Mouse (Mus musculus) intestine, postnatal 0 days (tissue): ENCODE measurements around the gene Tsks. TPM values are rescaled to one million over a fixed set of nuclear protein-coding genes. Genes with fewer than 3 reads are reported as not detected.
A peak's percentile ranks its signal among the peaks of the same experiment; 100 is the strongest.

Source experiments
- ATAC-seq: fragments of 200-750 bp; cut with Nextera tagmentation; 2 replicates; pipeline ENCODE4 v1.8.0; 2017; ENCODE audit warnings: mild to moderate bottlenecking, moderate TSS enrichment, moderate library complexity
- H3K27ac ChIP-seq: fragments of 300-500 bp; sonication (generic); 2 replicates; pipeline ENCODE4 v1.5.1; 2014; ENCODE audit warnings: mild to moderate bottlenecking, low read depth, low read length, moderate library complexity
- H3K27me3 ChIP-seq: fragments of 300-500 bp; sonication (generic); replicated peaks from 2 replicates; pipeline ENCODE4 v1.6.1; 2014; ENCODE audit warnings: low read length, mixed read lengths; ENCODE audit not compliant: control insufficient read depth, insufficient read depth
- H3K36me3 ChIP-seq: fragments of 300-500 bp; sonication (generic); 2 replicates; pipeline ENCODE4 v1.6.1; 2014; ENCODE audit warnings: mild to moderate bottlenecking, moderate library complexity; ENCODE audit not compliant: control insufficient read depth, insufficient read depth
- H3K4me1 ChIP-seq: fragments of 300-500 bp; sonication (generic); replicated peaks from 2 replicates; pipeline ENCODE4 v1.6.1; 2014; ENCODE audit warnings: antibody characterized with exemption, low read length, mixed read lengths; ENCODE audit not compliant: control insufficient read depth, insufficient read depth
- H3K4me2 ChIP-seq: fragments of 300-500 bp; sonication (generic); replicated peaks from 2 replicates; pipeline ENCODE4 v1.6.1; 2014; ENCODE audit warnings: low read depth, mild to moderate bottlenecking, moderate library complexity
- H3K4me3 ChIP-seq: fragments of 300-500 bp; sonication (generic); 2 replicates; pipeline ENCODE4 v1.5.1; 2014; ENCODE audit warnings: low read depth, low read length
- H3K9ac ChIP-seq: fragments of 300-500 bp; sonication (generic); 2 replicates; pipeline ENCODE4 v1.6.1; 2014; ENCODE audit warnings: mild to moderate bottlenecking, low read depth, low read length
- H3K9me3 ChIP-seq: fragments of 300-500 bp; sonication (generic); 2 replicates; pipeline ENCODE4 v1.6.1; 2016; ENCODE audit warnings: mixed run types; ENCODE audit not compliant: control insufficient read depth
- CTCF ChIP-seq: sonication (generic); IDR thresholded peaks from 2 replicates; pipeline ENCODE4 v1.5.1; 2016; ENCODE audit warnings: low read depth, mild to moderate bottlenecking, control low read depth, antibody characterized with exemption, moderate library complexity
- WGBS: fragments of 180-500 bp; shearing (Covaris S2); extraction: QIAGEN DNeasy Blood & Tissue Kit; methylation state at CpG from one replicate; pipeline ENCODE4 v1.1.7; 2014; 5-methylcytosine and 5-hydroxymethylcytosine counted together
- polyA plus RNA-seq: library from polyadenylated mRNA; unstranded; fragments of >200 nt; fragmentation: Nextera tagmentation; extraction: Ambion mirVana; gene quantifications from 2 replicates; pipeline ENCODE4 v1.2.1, GENCODE M21; 2015

Tsks gene
- 0.13 TPM in 1 of 2 replicates, not detected in the other for polyA plus RNA-seq

- no peak within 1 kb of the TSS for H3K27ac ChIP-seq
- no peak for ATAC-seq
- H3K9ac ChIP-seq, result no peak within 1 kb of the TSS
- no peaks in the 10 kb centered on the region for H3K9me3 ChIP-seq
- H3K4me3 ChIP-seq, result no peak within 1 kb of the TSS
- no peaks in the 10 kb centered on the region for H3K36me3 ChIP-seq
- TF ChIP-seq CTCF, result no peak
- H3K4me1 ChIP-seq, result no peaks in the 10 kb centered on the region
- H3K4me2 ChIP-seq, result no peak within 1 kb of the TSS
- no peaks in the 10 kb centered on the region; the same call in 1 of the 2 replicates for H3K27me3 ChIP-seq
- WGBS, result 74% methylated on average over 7 of the region's 7 CpGs
Observed at GRCm38 (mm10) chr7:44942904-44943303, at the start of gene Tsks. Gene Tsks, plus strand, starts transcription at chr7:44943204.

GRCm38 (mm10) chr7:44894175-44894574 lies 48.8 kb upstream of the Tsks start:
- no peak for TF ChIP-seq CTCF
- no peaks in the 10 kb centered on the region for H3K9me3 ChIP-seq
- 81% methylated on average over 3 of the region's 3 CpGs for WGBS
- ATAC-seq, result no peak
- H3K27me3 ChIP-seq, result no peaks in the 10 kb centered on the region
- H3K27ac ChIP-seq, result no peak overlapping the region
- no peak overlapping the region for H3K9ac ChIP-seq
- peaks cover 6% of the 10 kb centered on the region; the same call in 1 of the 2 replicates for H3K4me1 ChIP-seq
- no peak overlapping the region for H3K4me2 ChIP-seq
- H3K4me3 ChIP-seq, result no peak overlapping the region
- H3K36me3 ChIP-seq, result no peaks in the 10 kb centered on the region; the same call in 1 of the 2 replicates

GRCm38 (mm10) chr7:44895206-44895592 lies 47.8 kb upstream of the Tsks start:
- Histone ChIP-seq H3K4me3 (peak overlapping the region; percentile 49), H3K27me3 (no peaks in the 10 kb centered on the region), H3K9me3 (no peaks in the 10 kb centered on the region), H3K9ac (no peak overlapping the region), H3K27ac (no peak overlapping the region), H3K4me2 (peak overlapping the region; percentile 86), H3K36me3 (peaks cover 9% of the 10 kb centered on the region), H3K4me1 (peaks cover 6% of the 10 kb centered on the region; the same call in 1 of the 2 replicates)
- WGBS, result 66% methylated on average over 7 of the region's 7 CpGs
- no peak for ATAC-seq
- no peak for TF ChIP-seq CTCF

- H3K9me3 ChIP-seq, result no peaks in the 10 kb centered on the region
- H3K27me3 ChIP-seq, result no peaks in the 10 kb centered on the region
- peak; percentile 79 for TF ChIP-seq CTCF
- H3K36me3 ChIP-seq, result peaks cover 14% of the 10 kb centered on the region
- H3K27ac ChIP-seq, result peak within 1 kb of the TSS; percentile 16
- peak within 1 kb of the TSS; percentile 49 for H3K4me3 ChIP-seq
- peak within 1 kb of the TSS; percentile 61 for H3K9ac ChIP-seq
- ATAC-seq, result peak; percentile 43
- peak within 1 kb of the TSS; percentile 86 for H3K4me2 ChIP-seq
- 0 out of 2 replicates have a peak, but pooled peaks cover under 1% of the 10 kb centered on the region for H3K4me1 ChIP-seq
- WGBS, result under 1% methylated on average over 34 of the region's 34 CpGs
Observed at GRCm38 (mm10) chr7:44895593-44896434, 47.2 kb upstream of the Tsks start, which contains the start of gene Fuz. Gene Fuz, plus strand, starts transcription at chr7:44896079.

GRCm38 (mm10) chr7:44896499-44896898 lies 46.5 kb upstream of the Tsks start:
- Histone ChIP-seq H3K36me3 (peaks cover 17% of the 10 kb centered on the region), H3K9me3 (no peaks in the 10 kb centered on the region), H3K9ac (peak overlapping the region; percentile 61), H3K4me3 (peak overlapping the region; percentile 49), H3K27ac (0 out of 2 replicates have a peak overlapping the region, but pooled peaks have one; percentile 16), H3K4me2 (peak overlapping the region; percentile 86), H3K4me1 (no peaks in the 10 kb centered on the region), H3K27me3 (no peaks in the 10 kb centered on the region)
- WGBS, result 38% methylated on average over 10 of the region's 10 CpGs
- ATAC-seq, result no peak
- TF ChIP-seq CTCF, result no peak

- Histone ChIP-seq H3K36me3 (peaks cover 23% of the 10 kb centered on the region), H3K9me3 (no peaks in the 10 kb centered on the region), H3K4me2 (peak overlapping the region; percentile 51), H3K4me1 (no peaks in the 10 kb centered on the region), H3K4me3 (no peak overlapping the region), H3K27ac (no peak overlapping the region), H3K9ac (no peak overlapping the region), H3K27me3 (no peaks in the 10 kb centered on the region)
- WGBS, result 27% methylated on average over 19 of the region's 19 CpGs
- peak; percentile 72 for TF ChIP-seq CTCF
- ATAC-seq, result peak; percentile 29; the same call in 1 of the 2 replicates
Observed at GRCm38 (mm10) chr7:44898607-44899006, 44.4 kb upstream of the Tsks start.
